Mouse (Mus musculus): ENCODE results near the gene Dlg2. TPM values are rescaled to one million over a fixed set of nuclear protein-coding genes. Genes with fewer than 3 reads are reported as not detected.

Dlg2 gene
- polyA plus RNA-seq, 1 experiment from 2014 or later, result 3.0 TPM

DNA sequence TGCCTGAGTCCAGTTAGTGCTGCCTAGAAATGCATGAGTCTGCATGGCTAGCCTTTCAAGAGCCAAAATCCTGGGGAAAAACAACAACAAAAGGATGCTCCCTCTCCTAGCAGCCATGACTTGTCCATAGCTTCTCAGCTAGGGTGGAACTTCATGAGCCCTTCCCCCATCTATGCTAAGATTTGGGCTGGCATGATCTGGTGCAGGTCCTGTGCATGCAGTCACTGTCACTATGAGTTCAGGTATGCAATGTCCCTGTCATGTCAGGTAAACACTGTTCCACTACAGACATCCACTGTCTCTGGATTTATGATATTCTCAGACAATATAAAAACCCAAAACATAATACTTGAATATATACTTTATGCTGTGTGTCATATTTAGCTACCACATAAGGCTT, 1563.7 kb downstream of the Dlg2 start:
- no peak overlapping the region for H3K9ac ChIP-seq (ENCODE audit: low read length)
- H3K4me1 ChIP-seq (replicated peaks; ENCODE audit: control insufficient read depth, insufficient read depth, low read length), result no peaks in the 10 kb centered on the region
- no peak overlapping the region for H3K4me3 ChIP-seq (ENCODE audit: low read depth, low read length)
- no peak overlapping the region for H3K27ac ChIP-seq (ENCODE audit: low read depth, low read length)
- no peak overlapping the region for H3K4me2 ChIP-seq (ENCODE audit: low read depth, low read length, severe bottlenecking)
- H3K27me3 ChIP-seq (ENCODE audit: control insufficient read depth, insufficient read depth, low read length), result no peaks in the 10 kb centered on the region
- no peaks in the 10 kb centered on the region for H3K9me3 ChIP-seq (ENCODE audit: control insufficient read depth, low read length)
- no peaks in the 10 kb centered on the region for H3K36me3 ChIP-seq (ENCODE audit: control insufficient read depth, insufficient read depth, low read length)
- DNase-seq (ENCODE audit: low spot score), result no peak
- no peak for ATAC-seq (replicated peaks; ENCODE audit: low FRiP score)

DNA sequence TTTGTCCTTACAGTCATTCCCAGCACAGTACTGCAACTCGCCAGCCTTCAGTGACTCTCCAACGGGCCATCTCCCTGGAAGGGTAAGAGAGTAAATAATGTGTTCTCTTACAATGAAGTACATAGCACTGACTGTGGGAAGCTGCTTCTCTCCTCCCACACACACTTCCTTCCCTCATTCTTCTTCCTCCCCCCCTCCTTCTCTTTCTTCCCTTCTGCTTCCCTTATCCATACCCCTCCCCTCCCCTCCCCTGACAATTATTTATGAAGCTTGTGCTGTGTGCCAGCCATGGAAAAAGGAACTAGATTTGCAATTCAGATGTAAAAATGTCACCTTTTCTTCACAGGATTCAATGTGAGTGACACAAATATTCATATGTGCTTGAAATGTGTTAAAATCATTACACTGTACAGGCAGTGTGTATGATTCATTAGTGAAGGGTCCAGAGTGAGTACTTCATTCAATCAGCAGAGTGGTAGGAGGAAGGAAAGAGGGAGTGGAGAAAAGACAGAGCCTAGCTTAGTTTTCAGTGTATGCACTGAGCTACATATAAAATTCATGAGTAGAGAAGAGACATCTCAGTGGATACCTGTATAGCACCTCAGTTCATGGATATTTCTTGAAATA, 1564.4 kb downstream of the Dlg2 start:
- no peak overlapping the region for H3K4me3 ChIP-seq (ENCODE audit: low read depth, low read length)
- 83% methylated on average over 2 of the region's 2 CpGs for WGBS
- no peaks in the 10 kb centered on the region for H3K4me1 ChIP-seq (replicated peaks; ENCODE audit: control insufficient read depth, insufficient read depth, low read length)
- ATAC-seq (replicated peaks; ENCODE audit: low FRiP score) (0 out of 2 replicates have a peak, but pooled peaks have one; percentile 30), DNase-seq (ENCODE audit: low spot score) (no peak)
- no peaks in the 10 kb centered on the region for H3K9me3 ChIP-seq (ENCODE audit: control insufficient read depth, low read length)
- H3K36me3 ChIP-seq (ENCODE audit: control insufficient read depth, insufficient read depth, low read length), result no peaks in the 10 kb centered on the region
- H3K27ac ChIP-seq (ENCODE audit: low read depth, low read length), result no peak overlapping the region
- no peaks in the 10 kb centered on the region for H3K27me3 ChIP-seq (ENCODE audit: control insufficient read depth, insufficient read depth, low read length)
- no peak overlapping the region for H3K9ac ChIP-seq (ENCODE audit: low read length)
- no peak overlapping the region for H3K4me2 ChIP-seq (ENCODE audit: low read depth, low read length, severe bottlenecking)

DNA sequence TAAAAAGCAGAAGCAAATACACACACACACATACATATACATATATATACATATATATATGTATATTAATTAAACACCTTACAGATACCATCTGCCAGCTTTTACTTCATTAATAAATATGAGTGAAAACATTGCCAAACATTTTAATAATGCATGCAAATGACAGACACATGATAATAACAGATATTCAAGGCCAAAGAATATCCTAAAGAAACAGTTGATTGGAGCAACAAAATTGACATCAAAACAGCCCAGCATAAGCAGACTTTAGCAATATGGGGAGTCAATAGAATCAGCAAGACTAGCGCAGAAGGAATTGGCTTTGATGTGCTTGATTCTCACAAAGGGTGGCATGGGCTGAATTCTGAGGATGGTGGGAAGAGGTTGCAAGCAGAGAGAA, 1568.5 kb downstream of the Dlg2 start:
- WGBS, result 88% methylated on average over 1 of the region's 1 CpGs
- Histone ChIP-seq H3K9me3 (ENCODE audit: control insufficient read depth, low read length) (no peaks in the 10 kb centered on the region), H3K4me2 (ENCODE audit: low read depth, low read length, severe bottlenecking) (no peak overlapping the region), H3K36me3 (ENCODE audit: control insufficient read depth, insufficient read depth, low read length) (no peaks in the 10 kb centered on the region), H3K27me3 (ENCODE audit: control insufficient read depth, insufficient read depth, low read length) (no peaks in the 10 kb centered on the region), H3K9ac (ENCODE audit: low read length) (no peak overlapping the region), H3K4me1 (replicated peaks; ENCODE audit: control insufficient read depth, insufficient read depth, low read length) (no peaks in the 10 kb centered on the region), H3K4me3 (ENCODE audit: low read depth, low read length) (no peak overlapping the region), H3K27ac (ENCODE audit: low read depth, low read length) (no peak overlapping the region)
- DNase-seq (ENCODE audit: low spot score) (no peak), ATAC-seq (replicated peaks; ENCODE audit: low FRiP score) (no peak)

DNA sequence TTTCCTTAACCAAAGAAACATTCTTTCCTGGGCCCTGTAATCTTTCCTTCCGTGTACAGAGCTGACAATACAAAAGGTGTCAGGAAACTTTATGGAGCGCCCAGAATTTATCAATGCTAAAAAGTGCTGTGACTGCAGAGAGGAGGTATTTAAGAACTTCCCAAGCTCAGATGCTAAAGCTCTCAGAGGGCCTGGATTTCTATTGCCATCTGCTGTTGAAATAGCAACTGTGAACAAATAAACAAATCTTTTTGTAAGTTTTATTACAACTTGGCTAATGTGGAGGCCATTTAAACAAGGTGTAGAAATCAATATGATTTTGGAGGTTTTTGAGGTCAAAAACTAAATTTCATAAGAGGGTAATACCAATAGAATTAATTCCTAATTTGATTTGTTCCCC, 1570.8 kb downstream of the Dlg2 start:
- DNase-seq (ENCODE audit: low spot score) (no peak), ATAC-seq (replicated peaks; ENCODE audit: low FRiP score) (no peak)
- Histone ChIP-seq H3K4me1 (replicated peaks; ENCODE audit: control insufficient read depth, insufficient read depth, low read length) (no peaks in the 10 kb centered on the region), H3K4me2 (ENCODE audit: low read depth, low read length, severe bottlenecking) (no peak overlapping the region), H3K36me3 (ENCODE audit: control insufficient read depth, insufficient read depth, low read length) (no peaks in the 10 kb centered on the region), H3K9ac (ENCODE audit: low read length) (no peak overlapping the region), H3K4me3 (ENCODE audit: low read depth, low read length) (no peak overlapping the region), H3K9me3 (ENCODE audit: control insufficient read depth, low read length) (no peaks in the 10 kb centered on the region), H3K27me3 (ENCODE audit: control insufficient read depth, insufficient read depth, low read length) (no peaks in the 10 kb centered on the region), H3K27ac (ENCODE audit: low read depth, low read length) (no peak overlapping the region)
- WGBS, result 46% methylated on average over 2 of the region's 2 CpGs

DNA sequence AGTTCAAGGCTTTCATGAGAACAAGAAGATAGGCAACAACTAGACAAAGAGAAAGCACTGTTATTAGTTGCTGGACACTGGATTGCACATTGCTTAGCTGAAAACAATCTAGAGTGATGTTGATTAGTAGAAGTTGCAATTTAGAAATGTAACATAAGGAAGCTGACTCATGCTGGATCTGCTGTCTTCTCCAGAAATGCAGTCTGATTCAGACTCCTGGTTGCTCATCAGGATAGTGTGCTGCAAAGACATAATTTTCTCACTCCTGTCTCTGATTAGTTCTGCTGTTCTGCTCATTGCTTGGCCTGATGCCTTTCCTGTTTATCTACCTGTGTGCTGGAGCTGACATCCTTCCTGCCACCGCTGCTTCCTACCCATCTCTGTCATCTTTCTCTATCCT, 1572.4 kb downstream of the Dlg2 start:
- Histone ChIP-seq H3K4me1 (replicated peaks; ENCODE audit: control insufficient read depth, insufficient read depth, low read length) (no peaks in the 10 kb centered on the region), H3K9ac (ENCODE audit: low read length) (no peak overlapping the region), H3K27ac (ENCODE audit: low read depth, low read length) (no peak overlapping the region), H3K36me3 (ENCODE audit: control insufficient read depth, insufficient read depth, low read length) (no peaks in the 10 kb centered on the region), H3K27me3 (ENCODE audit: control insufficient read depth, insufficient read depth, low read length) (no peaks in the 10 kb centered on the region), H3K4me2 (ENCODE audit: low read depth, low read length, severe bottlenecking) (no peak overlapping the region), H3K9me3 (ENCODE audit: control insufficient read depth, low read length) (no peaks in the 10 kb centered on the region), H3K4me3 (ENCODE audit: low read depth, low read length) (no peak overlapping the region)
- ATAC-seq (replicated peaks; ENCODE audit: low FRiP score), result no peak
- DNase-seq (ENCODE audit: low spot score), result no peak
- 96% methylated on average over 1 of the region's 1 CpGs for WGBS

DNA sequence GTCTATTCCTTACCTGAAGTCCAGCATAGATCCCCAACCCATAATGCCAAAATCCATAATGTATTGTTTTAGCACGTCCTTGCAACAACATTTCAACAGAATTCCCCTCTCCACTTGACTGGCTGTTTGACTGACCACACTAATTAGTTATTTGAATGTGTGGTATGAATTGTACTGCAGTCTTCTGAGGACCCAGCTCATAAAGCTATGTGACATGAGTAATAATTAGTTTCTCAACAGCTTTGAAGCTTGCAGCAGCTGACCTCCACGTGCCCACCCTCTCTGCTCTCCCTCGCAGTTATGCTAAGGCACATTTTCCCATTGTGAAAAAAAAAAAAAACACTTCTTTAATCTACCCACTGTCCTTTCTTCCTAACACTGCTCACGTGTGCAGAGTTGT, 1590.4 kb downstream of the Dlg2 start:
- H3K4me3 ChIP-seq (ENCODE audit: low read depth, low read length), result no peak overlapping the region
- DNase-seq (ENCODE audit: low spot score), result no peak
- 59% methylated on average over 4 of the region's 4 CpGs for WGBS
- no peaks in the 10 kb centered on the region for H3K36me3 ChIP-seq (ENCODE audit: control insufficient read depth, insufficient read depth, low read length)
- no peak overlapping the region for H3K9ac ChIP-seq (ENCODE audit: low read length)
- no peak overlapping the region for H3K27ac ChIP-seq (ENCODE audit: low read depth, low read length)
- no peaks in the 10 kb centered on the region for H3K4me1 ChIP-seq (replicated peaks; ENCODE audit: control insufficient read depth, insufficient read depth, low read length)
- no peaks in the 10 kb centered on the region for H3K27me3 ChIP-seq (ENCODE audit: control insufficient read depth, insufficient read depth, low read length)
- H3K9me3 ChIP-seq (ENCODE audit: control insufficient read depth, low read length), result no peaks in the 10 kb centered on the region
- ATAC-seq (replicated peaks; ENCODE audit: low FRiP score), result no peak
- no peak overlapping the region for H3K4me2 ChIP-seq (ENCODE audit: low read depth, low read length, severe bottlenecking)

DNA sequence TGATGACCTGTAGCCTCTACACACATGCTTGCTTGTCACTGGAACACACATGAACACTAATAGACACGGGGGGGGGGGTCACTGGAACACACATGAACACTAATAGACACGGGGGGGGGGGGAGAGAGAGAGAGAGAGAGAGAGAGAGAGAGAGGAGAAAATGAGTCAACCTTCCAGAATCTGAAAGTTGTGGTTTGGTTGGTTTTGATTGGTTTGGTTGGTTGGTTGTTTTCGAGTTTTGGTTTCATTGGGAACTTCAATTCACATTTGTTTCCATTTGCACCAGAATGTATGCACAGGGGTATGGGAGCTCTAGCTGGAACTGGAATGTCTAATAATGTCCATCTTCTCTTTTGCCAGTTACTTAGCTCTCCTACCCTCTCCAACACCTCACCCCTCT, 1611.0 kb downstream of the Dlg2 start:
- H3K4me1 ChIP-seq (replicated peaks; ENCODE audit: control insufficient read depth, insufficient read depth, low read length), result no peaks in the 10 kb centered on the region
- 52% methylated on average over 2 of the region's 3 CpGs for WGBS
- H3K27me3 ChIP-seq (ENCODE audit: control insufficient read depth, insufficient read depth, low read length), result no peaks in the 10 kb centered on the region
- H3K9ac ChIP-seq (ENCODE audit: low read length), result no peak overlapping the region
- H3K27ac ChIP-seq (ENCODE audit: low read depth, low read length), result no peak overlapping the region
- no peak overlapping the region for H3K4me2 ChIP-seq (ENCODE audit: low read depth, low read length, severe bottlenecking)
- no peak overlapping the region for H3K4me3 ChIP-seq (ENCODE audit: low read depth, low read length)
- no peak for ATAC-seq (replicated peaks; ENCODE audit: low FRiP score)
- DNase-seq (ENCODE audit: low spot score), result no peak
- no peaks in the 10 kb centered on the region for H3K36me3 ChIP-seq (ENCODE audit: control insufficient read depth, insufficient read depth, low read length)
- no peaks in the 10 kb centered on the region for H3K9me3 ChIP-seq (ENCODE audit: control insufficient read depth, low read length)

DNA sequence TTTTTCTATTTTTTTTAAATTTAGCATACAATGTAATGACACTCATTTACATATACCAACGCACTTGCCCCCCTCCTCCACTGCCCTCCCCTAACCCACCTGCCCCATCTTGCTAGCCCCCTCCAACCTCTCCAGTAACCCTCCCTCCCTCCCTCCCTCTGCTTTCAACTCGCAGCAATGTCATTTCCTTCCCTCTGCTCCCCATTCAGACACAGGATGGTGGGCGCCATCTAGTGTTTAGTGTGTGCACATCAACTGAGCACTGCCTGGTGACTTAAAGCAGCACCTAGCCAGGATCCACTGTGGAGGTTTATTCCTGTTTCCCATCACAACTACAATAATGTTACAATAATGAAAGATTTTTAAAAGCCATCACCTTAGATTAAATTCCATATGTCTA, 1617.4 kb downstream of the Dlg2 start:
- peak; percentile 88 for ATAC-seq (replicated peaks; ENCODE audit: low FRiP score)
- H3K27me3 ChIP-seq (ENCODE audit: control insufficient read depth, insufficient read depth, low read length), result no peaks in the 10 kb centered on the region
- 3% methylated on average over 3 of the region's 3 CpGs for WGBS

DNA sequence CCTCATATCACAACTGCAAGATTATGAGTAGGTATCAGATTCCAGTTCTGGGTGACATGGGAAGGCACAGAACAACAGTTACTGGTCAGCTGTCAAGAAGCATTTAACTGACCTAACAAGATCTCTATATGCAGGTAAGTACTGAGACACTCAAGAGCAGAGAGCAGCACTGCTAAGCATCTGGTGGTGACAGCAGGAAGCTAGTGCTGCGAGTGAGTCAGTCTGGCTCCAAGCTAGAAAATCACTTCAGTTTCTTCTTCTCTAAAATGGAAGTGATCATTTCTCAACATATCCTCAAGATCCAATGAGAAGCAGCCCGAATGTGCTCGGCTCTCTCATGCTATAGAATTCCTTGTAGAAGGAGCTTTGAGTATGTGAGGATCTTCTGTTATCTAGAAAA, 1618.7 kb downstream of the Dlg2 start:
- no peaks in the 10 kb centered on the region for H3K9me3 ChIP-seq (ENCODE audit: control insufficient read depth, low read length)
- 77% methylated on average over 3 of the region's 3 CpGs for WGBS
- H3K4me2 ChIP-seq (ENCODE audit: low read depth, low read length, severe bottlenecking), result no peak overlapping the region
- no peaks in the 10 kb centered on the region for H3K27me3 ChIP-seq (ENCODE audit: control insufficient read depth, insufficient read depth, low read length)
- H3K4me3 ChIP-seq (ENCODE audit: low read depth, low read length), result no peak overlapping the region
- no peaks in the 10 kb centered on the region for H3K36me3 ChIP-seq (ENCODE audit: control insufficient read depth, insufficient read depth, low read length)
- ATAC-seq (replicated peaks; ENCODE audit: low FRiP score) (no peak), DNase-seq (ENCODE audit: low spot score) (no peak)
- no peak overlapping the region for H3K9ac ChIP-seq (ENCODE audit: low read length)
- no peaks in the 10 kb centered on the region for H3K4me1 ChIP-seq (replicated peaks; ENCODE audit: control insufficient read depth, insufficient read depth, low read length)
- no peak overlapping the region for H3K27ac ChIP-seq (ENCODE audit: low read depth, low read length)

More for the DNA sequence above, 1617.4 kb downstream of the Dlg2 start:
- Histone ChIP-seq H3K36me3 (ENCODE audit: control insufficient read depth, insufficient read depth, low read length) (no peaks in the 10 kb centered on the region), H3K27ac (ENCODE audit: low read depth, low read length) (no peak overlapping the region), H3K4me2 (ENCODE audit: low read depth, low read length, severe bottlenecking) (no peak overlapping the region), H3K4me1 (replicated peaks; ENCODE audit: control insufficient read depth, insufficient read depth, low read length) (no peaks in the 10 kb centered on the region), H3K9ac (ENCODE audit: low read length) (no peak overlapping the region), H3K9me3 (ENCODE audit: control insufficient read depth, low read length) (no peaks in the 10 kb centered on the region), H3K4me3 (ENCODE audit: low read depth, low read length) (no peak overlapping the region)
- DNase-seq (ENCODE audit: low spot score), result peak; percentile 79

Data from forebrain, embryonic 11.5 days (tissue).